Mouse (Mus musculus): ENCODE measurements around the gene A730061H03Rik. TPM values are rescaled to one million over a fixed set of nuclear protein-coding genes. Genes with fewer than 3 reads are reported as not detected.
A peak's percentile ranks its signal among the peaks of the same experiment; 100 is the strongest.

A730061H03Rik gene
- polyA plus RNA-seq (2015; fragmentation: Nextera tagmentation; extraction: Ambion mirVana) = 1.2 and 1.6 TPM in 2 replicates

GRCm38 (mm10) chr14:55560202-55561073 lies at the start of gene A730061H03Rik:
Gene A730061H03Rik, minus strand, starts transcription at chr14:55560406.
- ATAC-seq (ENCODE audit: low FRiP score, low TSS enrichment) = peak; percentile 97

GRCm38 (mm10) chr14:55608339-55608738 lies 48.1 kb upstream of the A730061H03Rik start:
- Histone ChIP-seq H3K36me3 (ENCODE audit: insufficient read depth, low read length) (peaks cover 33% of the 10 kb centered on the region), H3K27me3 (ENCODE audit: insufficient read depth, low read length) (no peaks in the 10 kb centered on the region), H3K4me2 (replicated peaks; ENCODE audit: low read depth, low read length) (no peak overlapping the region), H3K9ac (replicated peaks; ENCODE audit: low read length) (no peak overlapping the region), H3K27ac (ENCODE audit: low read length) (no peak overlapping the region), H3K4me3 (ENCODE audit: low read length) (no peak overlapping the region), H3K9me3 (ENCODE audit: low read length) (no peaks in the 10 kb centered on the region), H3K4me1 (ENCODE audit: insufficient read depth, low read length) (peaks cover 12% of the 10 kb centered on the region)
- ATAC-seq (ENCODE audit: low FRiP score, low TSS enrichment) = no peak
- WGBS = 94% methylated on average over 6 of the region's 6 CpGs

More at GRCm38 (mm10) chr14:55560202-55561073, at the start of gene A730061H03Rik:
- Histone ChIP-seq H3K27me3 (ENCODE audit: insufficient read depth, low read length) (no peaks in the 10 kb centered on the region), H3K9ac (replicated peaks; ENCODE audit: low read length) (peak within 1 kb of the TSS; percentile 73), H3K9me3 (ENCODE audit: low read length) (no peaks in the 10 kb centered on the region), H3K4me2 (replicated peaks; ENCODE audit: low read depth, low read length) (peak within 1 kb of the TSS; percentile 89), H3K4me1 (ENCODE audit: insufficient read depth, low read length) (peaks cover 19% of the 10 kb centered on the region), H3K4me3 (ENCODE audit: low read length) (peak within 1 kb of the TSS; percentile 52), H3K27ac (ENCODE audit: low read length) (peak within 1 kb of the TSS; percentile 96), H3K36me3 (ENCODE audit: insufficient read depth, low read length) (peaks cover 16% of the 10 kb centered on the region; the same call in 1 of the 2 replicates)
- WGBS = under 1% methylated on average over 51 of the region's 51 CpGs

- Histone ChIP-seq H3K4me1 (ENCODE audit: insufficient read depth, low read length) (peaks cover 12% of the 10 kb centered on the region), H3K27me3 (ENCODE audit: insufficient read depth, low read length) (no peaks in the 10 kb centered on the region), H3K4me3 (ENCODE audit: low read length) (no peak overlapping the region), H3K4me2 (replicated peaks; ENCODE audit: low read depth, low read length) (no peak overlapping the region), H3K9ac (replicated peaks; ENCODE audit: low read length) (no peak overlapping the region), H3K27ac (ENCODE audit: low read length) (no peak overlapping the region), H3K36me3 (ENCODE audit: insufficient read depth, low read length) (peaks cover 53% of the 10 kb centered on the region), H3K9me3 (ENCODE audit: low read length) (no peaks in the 10 kb centered on the region)
- ATAC-seq (ENCODE audit: low FRiP score, low TSS enrichment) = no peak
- WGBS = 93% methylated on average over 16 of the region's 16 CpGs
These were observed 45.7 kb upstream of the A730061H03Rik start for GRCm38 (mm10) chr14:55605743-55606459.

GRCm38 (mm10) chr14:55604823-55605222 lies 44.6 kb upstream of the A730061H03Rik start:
- 85% methylated on average over 11 of the region's 11 CpGs for WGBS
- ATAC-seq (ENCODE audit: low FRiP score, low TSS enrichment) = no peak

GRCm38 (mm10) chr14:55603633-55604576 lies 43.7 kb upstream of the A730061H03Rik start:
- peak overlapping the region; percentile 49 for H3K4me3 ChIP-seq (ENCODE audit: low read length)
- 11% methylated on average over 19 of the region's 19 CpGs for WGBS
- peaks cover 61% of the 10 kb centered on the region for H3K36me3 ChIP-seq (ENCODE audit: insufficient read depth, low read length)
- H3K4me2 ChIP-seq (replicated peaks; ENCODE audit: low read depth, low read length) = peak overlapping the region; percentile 64
- H3K4me1 ChIP-seq (ENCODE audit: insufficient read depth, low read length) = peaks cover 12% of the 10 kb centered on the region
- no peaks in the 10 kb centered on the region for H3K9me3 ChIP-seq (ENCODE audit: low read length)
- peak; percentile 93 for ATAC-seq (ENCODE audit: low FRiP score, low TSS enrichment)
- H3K27ac ChIP-seq (ENCODE audit: low read length) = peak overlapping the region; percentile 86
- H3K9ac ChIP-seq (replicated peaks; ENCODE audit: low read length) = peak overlapping the region; percentile 66
- no peaks in the 10 kb centered on the region for H3K27me3 ChIP-seq (ENCODE audit: insufficient read depth, low read length)

More at GRCm38 (mm10) chr14:55604823-55605222, 44.6 kb upstream of the A730061H03Rik start:
- Histone ChIP-seq H3K9ac (replicated peaks; ENCODE audit: low read length) (no peak overlapping the region), H3K27me3 (ENCODE audit: insufficient read depth, low read length) (no peaks in the 10 kb centered on the region), H3K4me1 (ENCODE audit: insufficient read depth, low read length) (peaks cover 12% of the 10 kb centered on the region), H3K36me3 (ENCODE audit: insufficient read depth, low read length) (peaks cover 58% of the 10 kb centered on the region), H3K4me3 (ENCODE audit: low read length) (peak overlapping the region; percentile 49; the same call in 1 of the 2 replicates), H3K27ac (ENCODE audit: low read length) (peak overlapping the region; percentile 86; the same call in 1 of the 2 replicates), H3K4me2 (replicated peaks; ENCODE audit: low read depth, low read length) (peak overlapping the region; percentile 64), H3K9me3 (ENCODE audit: low read length) (no peaks in the 10 kb centered on the region)

- H3K4me3 ChIP-seq (ENCODE audit: low read length) = peak within 1 kb of the TSS; percentile 49
- ATAC-seq (ENCODE audit: low FRiP score, low TSS enrichment) = no peak
- 76% methylated on average over 7 of the region's 7 CpGs for WGBS
- H3K4me2 ChIP-seq (replicated peaks; ENCODE audit: low read depth, low read length) = peak within 1 kb of the TSS; percentile 64
- H3K9me3 ChIP-seq (ENCODE audit: low read length) = no peaks in the 10 kb centered on the region
- peak within 1 kb of the TSS; percentile 66 for H3K9ac ChIP-seq (replicated peaks; ENCODE audit: low read length)
- no peaks in the 10 kb centered on the region for H3K27me3 ChIP-seq (ENCODE audit: insufficient read depth, low read length)
- H3K36me3 ChIP-seq (ENCODE audit: insufficient read depth, low read length) = peaks cover 60% of the 10 kb centered on the region
- peaks cover 12% of the 10 kb centered on the region for H3K4me1 ChIP-seq (ENCODE audit: insufficient read depth, low read length)
- peak within 1 kb of the TSS; percentile 86 for H3K27ac ChIP-seq (ENCODE audit: low read length)
These were observed 43.0 kb upstream of the A730061H03Rik start, which contains the start of gene Irf9 for GRCm38 (mm10) chr14:55603271-55603632. Gene Irf9, plus strand, starts transcription at chr14:55603571.

- Histone ChIP-seq H3K9me3 (ENCODE audit: low read length) (no peaks in the 10 kb centered on the region), H3K36me3 (ENCODE audit: insufficient read depth, low read length) (peaks cover 74% of the 10 kb centered on the region), H3K4me3 (ENCODE audit: low read length) (no peak overlapping the region), H3K9ac (replicated peaks; ENCODE audit: low read length) (no peak overlapping the region), H3K27ac (ENCODE audit: low read length) (no peak overlapping the region), H3K4me2 (replicated peaks; ENCODE audit: low read depth, low read length) (no peak overlapping the region), H3K4me1 (ENCODE audit: insufficient read depth, low read length) (peaks cover 5% of the 10 kb centered on the region), H3K27me3 (ENCODE audit: insufficient read depth, low read length) (no peaks in the 10 kb centered on the region)
- no peak for ATAC-seq (ENCODE audit: low FRiP score, low TSS enrichment)
- 88% methylated on average over 21 of the region's 21 CpGs for WGBS
These were observed 38.5 kb upstream of the A730061H03Rik start for GRCm38 (mm10) chr14:55598521-55599390.

- Histone ChIP-seq H3K9me3 (ENCODE audit: low read length) (no peaks in the 10 kb centered on the region), H3K27me3 (ENCODE audit: insufficient read depth, low read length) (no peaks in the 10 kb centered on the region), H3K4me3 (ENCODE audit: low read length) (no peak overlapping the region), H3K27ac (ENCODE audit: low read length) (no peak overlapping the region), H3K4me2 (replicated peaks; ENCODE audit: low read depth, low read length) (no peak overlapping the region), H3K4me1 (ENCODE audit: insufficient read depth, low read length) (peaks cover 12% of the 10 kb centered on the region), H3K36me3 (ENCODE audit: insufficient read depth, low read length) (peaks cover 58% of the 10 kb centered on the region), H3K9ac (replicated peaks; ENCODE audit: low read length) (no peak overlapping the region)
- 83% methylated on average over 13 of the region's 13 CpGs for WGBS
- ATAC-seq (ENCODE audit: low FRiP score, low TSS enrichment) = no peak
These were observed 36.0 kb upstream of the A730061H03Rik start for GRCm38 (mm10) chr14:55596036-55596690.

Measured in kidney, embryonic 16.5 days (tissue).